Mouse (Mus musculus): ENCODE data around the gene Anxa7. TPM values are rescaled to one million over a fixed set of nuclear protein-coding genes. Genes with fewer than 3 reads are reported as not detected.

The Anxa7 gene
- polyA plus RNA-seq, 1 experiment from 2014 or later, result 25.1 TPM

GRCm38 (mm10) chr14:20428593-20428992, 51.3 kb downstream of the Anxa7 start:
- H3K4me2 ChIP-seq (ENCODE audit: low read depth, severe bottlenecking), result no peak overlapping the region
- H3K4me1 ChIP-seq (ENCODE audit: control insufficient read depth, insufficient read depth, low read length), result no peaks in the 10 kb centered on the region
- no peak overlapping the region for H3K4me3 ChIP-seq (ENCODE audit: low read depth, low read length)
- no peaks in the 10 kb centered on the region for H3K36me3 ChIP-seq (ENCODE audit: control insufficient read depth, insufficient read depth, low read length)
- WGBS, result 28% methylated on average over 1 of the region's 1 CpGs
- ATAC-seq (ENCODE audit: insufficient number of reproducible peaks, low FRiP score, low TSS enrichment, low read depth) (no peak), DNase-seq (ENCODE audit: low spot score) (no peak)
- no peaks in the 10 kb centered on the region for H3K27me3 ChIP-seq (ENCODE audit: control insufficient read depth, insufficient read depth, low read length)
- no peaks in the 10 kb centered on the region for H3K9me3 ChIP-seq (ENCODE audit: control insufficient read depth, low read length)
- H3K9ac ChIP-seq (ENCODE audit: low read length), result no peak overlapping the region
- H3K27ac ChIP-seq (replicated peaks; ENCODE audit: low read depth, low read length), result no peak overlapping the region

GRCm38 (mm10) chr14:20423046-20423445, 56.9 kb downstream of the Anxa7 start:
- no peaks in the 10 kb centered on the region for H3K9me3 ChIP-seq (ENCODE audit: control insufficient read depth, low read length)
- H3K9ac ChIP-seq (ENCODE audit: low read length), result no peak overlapping the region
- no peaks in the 10 kb centered on the region for H3K4me1 ChIP-seq (ENCODE audit: control insufficient read depth, insufficient read depth, low read length)
- WGBS, result 85% methylated on average over 6 of the region's 6 CpGs
- no peaks in the 10 kb centered on the region for H3K36me3 ChIP-seq (ENCODE audit: control insufficient read depth, insufficient read depth, low read length)
- DNase-seq (ENCODE audit: low spot score) (no peak), ATAC-seq (ENCODE audit: insufficient number of reproducible peaks, low FRiP score, low TSS enrichment, low read depth) (no peak)
- no peak overlapping the region for H3K4me2 ChIP-seq (ENCODE audit: low read depth, severe bottlenecking)
- no peak overlapping the region for H3K4me3 ChIP-seq (ENCODE audit: low read depth, low read length)
- H3K27me3 ChIP-seq (ENCODE audit: control insufficient read depth, insufficient read depth, low read length), result no peaks in the 10 kb centered on the region
- H3K27ac ChIP-seq (replicated peaks; ENCODE audit: low read depth, low read length), result no peak overlapping the region

- H3K4me2 ChIP-seq (ENCODE audit: low read depth, severe bottlenecking), result no peak overlapping the region
- H3K9ac ChIP-seq (ENCODE audit: low read length), result no peak overlapping the region
- no peak for ATAC-seq (ENCODE audit: insufficient number of reproducible peaks, low FRiP score, low TSS enrichment, low read depth)
- no peak overlapping the region for H3K4me3 ChIP-seq (ENCODE audit: low read depth, low read length)
- no peaks in the 10 kb centered on the region for H3K27me3 ChIP-seq (ENCODE audit: control insufficient read depth, insufficient read depth, low read length)
- 83% methylated on average over 7 of the region's 7 CpGs for WGBS
- no peaks in the 10 kb centered on the region for H3K36me3 ChIP-seq (ENCODE audit: control insufficient read depth, insufficient read depth, low read length)
- no peak overlapping the region for H3K27ac ChIP-seq (replicated peaks; ENCODE audit: low read depth, low read length)
- DNase-seq (ENCODE audit: low spot score), result no peak
- no peaks in the 10 kb centered on the region for H3K9me3 ChIP-seq (ENCODE audit: control insufficient read depth, low read length)
- no peaks in the 10 kb centered on the region for H3K4me1 ChIP-seq (ENCODE audit: control insufficient read depth, insufficient read depth, low read length)
Observed at GRCm38 (mm10) chr14:20422257-20422656, 57.7 kb downstream of the Anxa7 start.

Other genes starting within 250 kb of the Anxa7 start
- gene Kcnk16, start 210.9 kb downstream of the Anxa7 start, polyA plus RNA-seq (2014; fragmentation: Nextera tagmentation; extraction: Ambion mirVana), result not detected in 2 replicates
- 9.9 and 13.8 TPM in 2 replicates for gene Nudt13, start 185.4 kb downstream of the Anxa7 start, polyA plus RNA-seq (2014; fragmentation: Nextera tagmentation; extraction: Ambion mirVana)
- 74.0 and 74.4 TPM in 2 replicates for gene Ecd, start 132.0 kb downstream of the Anxa7 start, polyA plus RNA-seq (2014; fragmentation: Nextera tagmentation; extraction: Ambion mirVana)
- 50.4 and 56.9 TPM in 2 replicates for gene Fam149b, start 132.0 kb downstream of the Anxa7 start, polyA plus RNA-seq (2014; fragmentation: Nextera tagmentation; extraction: Ambion mirVana)
- gene Dnajc9, start 91.2 kb downstream of the Anxa7 start, polyA plus RNA-seq (2014; fragmentation: Nextera tagmentation; extraction: Ambion mirVana), result 261 and 262 TPM in 2 replicates
- gene Mrps16, start 86.5 kb downstream of the Anxa7 start, polyA plus RNA-seq (2014; fragmentation: Nextera tagmentation; extraction: Ambion mirVana), result 82.0 and 86.3 TPM in 2 replicates
- gene Cfap70, start 27.9 kb downstream of the Anxa7 start, polyA plus RNA-seq (2014; fragmentation: Nextera tagmentation; extraction: Ambion mirVana), result 0.18 and 0.23 TPM in 2 replicates
- 1.7 and 1.8 TPM in 2 replicates for gene Mss51, start 16.8 kb upstream of the Anxa7 start, polyA plus RNA-seq (2014; fragmentation: Nextera tagmentation; extraction: Ambion mirVana)
- 55.8 and 56.9 TPM in 2 replicates for gene Ppp3cb, start 66.4 kb upstream of the Anxa7 start, polyA plus RNA-seq (2014; fragmentation: Nextera tagmentation; extraction: Ambion mirVana)
- 14.5 and 17.0 TPM in 2 replicates for gene Usp54, start 160.9 kb upstream of the Anxa7 start, polyA plus RNA-seq (2014; fragmentation: Nextera tagmentation; extraction: Ambion mirVana)
- gene Myoz1, start 176.4 kb upstream of the Anxa7 start, polyA plus RNA-seq (2014; fragmentation: Nextera tagmentation; extraction: Ambion mirVana), result 0.85 and 0.92 TPM in 2 replicates
- gene Synpo2l, start 188.2 kb upstream of the Anxa7 start, polyA plus RNA-seq (2014; fragmentation: Nextera tagmentation; extraction: Ambion mirVana), result 4.5 and 4.8 TPM in 2 replicates
- 81.7 and 95.0 TPM in 2 replicates for gene Sec24c, start 194.2 kb upstream of the Anxa7 start, polyA plus RNA-seq (2014; fragmentation: Nextera tagmentation; extraction: Ambion mirVana)
- gene Fut11, start 214.8 kb upstream of the Anxa7 start, polyA plus RNA-seq (2014; fragmentation: Nextera tagmentation; extraction: Ambion mirVana), result 18.3 and 18.8 TPM in 2 replicates
- gene Chchd1, start 222.9 kb upstream of the Anxa7 start, polyA plus RNA-seq (2014; fragmentation: Nextera tagmentation; extraction: Ambion mirVana), result 254 and 255 TPM in 2 replicates
- 27.2 and 28.0 TPM in 2 replicates for gene Zswim8, start 227.4 kb upstream of the Anxa7 start, polyA plus RNA-seq (2014; fragmentation: Nextera tagmentation; extraction: Ambion mirVana)

Measured in limb, embryonic 11.5 days (tissue).